Mouse (Mus musculus): ENCODE measurements around the gene Lamb3.

- TF ChIP-seq EP300 (optimal IDR thresholded peaks at IDR 0.05) (no peak), CTCF (IDR thresholded peaks at IDR 0.05; ENCODE audit: low read depth) (no peak)
Measured at GRCm38 (mm10) chr1:193336122-193337017, 128.9 kb downstream of the Lamb3 start.
